Mouse (Mus musculus) gonadal fat pad, adult 2 months (tissue): ENCODE results near the gene Adora1. TPM values are rescaled to one million over a fixed set of nuclear protein-coding genes. Genes with fewer than 3 reads are reported as not detected.

Experiments
- DNase-seq: peaks from one replicate; pipeline ENCODE4 v3.0.0-alpha.2; 2012; ENCODE audit warnings: low read depth
- polyA plus RNA-seq: library from polyadenylated mRNA; depleted of rRNA; stranded (reverse); fragments of >200 nt; gene quantifications from 2 replicates; pipeline ENCODE4 v1.2.3, GENCODE M21; 2012

The Adora1 gene
- polyA plus RNA-seq, 1 experiment = 52.9 TPM

DNA sequence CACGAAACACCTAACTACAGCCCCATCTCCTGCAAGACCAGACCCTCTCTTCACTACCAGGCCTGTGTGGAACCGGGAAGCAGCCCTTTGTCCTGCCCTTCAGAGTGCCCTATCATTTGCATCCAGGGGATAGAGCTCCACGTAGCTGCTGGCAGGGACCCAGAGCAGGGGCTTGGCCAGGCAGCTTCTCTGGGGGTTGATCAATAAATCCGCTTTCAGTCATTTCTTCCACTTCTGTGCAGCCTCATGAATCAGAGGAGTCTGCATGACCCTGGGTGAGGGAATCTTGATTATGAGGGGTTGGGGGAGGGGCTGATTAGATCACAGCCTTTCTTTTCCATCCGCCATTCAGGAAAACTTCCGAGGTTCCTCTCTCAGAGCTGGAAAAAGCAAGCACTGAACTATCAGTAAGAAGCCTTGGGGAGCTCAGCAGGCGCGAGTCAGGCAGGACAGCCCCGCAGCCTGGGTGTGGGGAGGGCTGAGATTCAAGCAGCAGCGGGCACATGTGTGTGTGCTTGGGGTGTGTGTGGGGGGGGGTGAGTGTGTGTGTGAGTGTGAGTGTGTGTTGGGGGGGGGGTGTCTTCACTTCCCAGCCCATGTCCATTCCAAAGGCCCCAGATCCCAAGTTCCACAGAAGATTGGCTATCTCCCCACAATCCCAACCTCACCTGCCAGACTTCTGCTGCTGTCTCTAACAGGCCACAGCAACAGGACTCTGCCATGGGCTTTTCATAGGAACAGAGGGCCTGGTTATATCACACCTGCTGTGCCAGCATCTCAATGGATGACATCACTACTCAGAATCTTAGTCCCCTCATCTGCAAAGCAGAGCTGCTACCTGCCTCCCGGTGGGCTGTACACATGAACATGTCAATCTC lies 19.2 kb downstream of the Adora1 start:
- no peak for DNase-seq

DNA sequence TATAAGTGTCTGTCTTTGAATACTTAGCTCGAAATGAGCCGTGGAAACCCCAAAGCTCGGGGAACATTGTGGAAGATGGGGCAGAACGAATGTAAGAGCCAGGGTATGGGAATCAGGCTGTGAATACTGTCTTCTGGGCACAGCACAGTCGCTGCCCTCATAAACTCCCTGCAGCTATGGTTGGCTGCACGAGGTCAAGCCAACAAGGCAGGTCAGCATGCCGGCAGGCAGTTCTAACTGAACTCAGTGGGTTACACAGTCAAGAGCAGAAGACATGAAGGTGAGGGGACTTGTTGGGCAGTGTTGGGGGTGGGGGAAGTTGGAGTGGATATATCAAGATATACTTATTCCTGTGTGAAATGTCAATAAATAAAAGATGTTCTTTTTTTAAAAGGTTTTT lies 20.2 kb downstream of the Adora1 start:
- no peak for DNase-seq

DNA sequence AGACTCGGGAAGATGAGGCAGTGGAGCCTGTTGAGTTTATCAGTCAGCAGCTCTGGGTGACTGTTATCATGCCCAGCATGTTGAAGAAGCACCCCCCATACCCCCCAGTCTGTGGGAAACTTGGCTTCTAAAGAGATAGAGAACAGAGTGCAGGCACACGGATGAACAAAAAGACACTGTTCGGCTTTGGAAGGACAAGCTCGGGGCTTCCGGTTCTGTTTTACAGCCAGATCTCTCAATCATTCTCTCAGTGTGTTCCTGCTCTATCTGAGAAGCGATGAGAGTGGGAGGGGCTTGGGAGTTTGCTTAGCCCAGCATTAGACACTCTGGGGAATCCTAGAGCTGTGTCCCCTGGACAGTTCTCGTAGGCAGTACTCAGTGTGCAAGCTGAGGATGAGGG lies 21.8 kb downstream of the Adora1 start:
- DNase-seq = no peak

DNA sequence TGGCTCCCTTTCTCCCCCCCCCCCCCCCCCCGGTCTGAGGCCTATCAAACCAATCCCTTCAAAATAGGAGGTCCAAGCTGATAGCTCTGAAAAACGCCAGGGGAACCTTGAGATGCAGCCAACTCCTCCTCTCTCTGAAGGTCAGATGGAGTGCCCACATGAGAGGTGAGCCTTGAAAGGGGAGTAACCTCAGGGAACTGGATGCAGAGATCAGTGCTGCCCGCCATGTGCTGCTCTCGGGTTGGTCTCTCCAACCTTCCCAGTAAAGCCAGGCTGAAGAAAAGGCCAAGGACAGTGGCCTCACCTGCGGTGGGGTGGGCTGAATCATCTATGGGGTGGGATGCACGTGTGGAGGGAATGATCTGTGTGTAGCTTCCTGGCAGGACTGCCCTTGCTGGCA lies 22.9 kb downstream of the Adora1 start:
- DNase-seq = no peak

DNA sequence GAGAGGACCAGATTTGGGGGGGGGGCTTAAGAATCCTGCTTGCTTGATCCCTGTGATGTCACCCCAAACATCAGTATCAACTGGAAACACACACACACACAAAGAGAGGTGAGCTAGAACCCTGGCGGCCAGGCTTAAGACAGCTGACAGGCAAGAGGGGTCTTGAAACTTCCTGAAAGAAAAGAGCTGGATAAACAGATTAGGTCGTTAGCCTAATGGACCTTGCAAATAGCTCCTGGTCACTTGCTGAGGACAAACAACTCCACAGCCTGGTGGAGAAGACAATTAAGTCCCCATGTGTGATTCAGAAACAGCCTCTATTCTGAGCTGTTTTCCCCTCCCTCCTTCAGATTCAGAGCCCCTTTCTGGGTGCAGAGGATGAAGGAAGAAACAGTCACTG lies 23.6 kb downstream of the Adora1 start:
- no peak for DNase-seq

DNA sequence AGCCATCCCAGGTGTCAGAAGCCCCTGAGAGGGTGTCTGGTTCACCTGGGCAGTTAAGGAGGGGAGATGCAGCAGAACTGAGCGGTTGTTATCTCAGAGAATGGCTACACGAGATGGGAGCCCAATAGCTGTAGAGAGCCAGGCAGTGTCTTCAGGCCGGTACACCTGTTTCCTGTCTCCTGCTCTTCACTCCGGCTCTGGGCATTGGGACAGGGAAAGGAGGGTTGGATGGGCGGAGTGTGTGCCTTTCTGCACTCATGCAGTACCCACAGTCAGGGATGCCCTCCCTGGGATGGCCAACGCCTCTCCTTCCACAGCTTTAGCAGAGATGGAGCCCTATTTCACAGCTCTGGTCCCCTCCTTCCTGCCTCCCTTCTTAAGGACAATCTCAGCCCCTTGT lies 24.2 kb downstream of the Adora1 start:
- DNase-seq = no peak

DNA sequence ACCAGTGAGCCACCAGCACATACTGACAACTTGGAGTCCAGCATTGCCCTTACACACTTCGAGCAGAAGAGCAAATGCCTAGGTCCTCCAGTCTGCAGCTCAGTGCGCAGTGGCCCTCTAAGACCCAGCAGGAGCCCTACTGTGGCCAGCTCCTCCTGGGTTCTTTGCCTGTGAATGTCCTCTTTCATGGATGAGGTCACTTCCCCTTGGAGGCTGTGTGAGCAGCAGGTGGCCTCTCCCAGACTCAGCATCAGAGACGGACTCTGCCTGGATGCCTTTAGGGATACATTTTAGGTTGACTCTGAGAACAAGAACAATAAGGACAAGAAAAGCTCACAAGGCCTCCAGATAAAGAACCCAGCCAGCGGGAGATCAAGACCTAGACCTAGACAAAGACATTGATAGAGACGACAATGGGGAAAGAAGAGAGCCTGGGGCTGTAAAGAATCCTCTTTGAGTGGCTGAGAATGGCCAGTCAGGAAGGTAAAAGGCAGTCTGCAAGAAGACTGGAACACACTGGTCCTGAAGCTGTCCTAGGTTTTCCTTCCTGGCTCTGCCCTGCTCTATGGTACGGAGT lies 25.0 kb downstream of the Adora1 start:
- no peak for DNase-seq

DNA sequence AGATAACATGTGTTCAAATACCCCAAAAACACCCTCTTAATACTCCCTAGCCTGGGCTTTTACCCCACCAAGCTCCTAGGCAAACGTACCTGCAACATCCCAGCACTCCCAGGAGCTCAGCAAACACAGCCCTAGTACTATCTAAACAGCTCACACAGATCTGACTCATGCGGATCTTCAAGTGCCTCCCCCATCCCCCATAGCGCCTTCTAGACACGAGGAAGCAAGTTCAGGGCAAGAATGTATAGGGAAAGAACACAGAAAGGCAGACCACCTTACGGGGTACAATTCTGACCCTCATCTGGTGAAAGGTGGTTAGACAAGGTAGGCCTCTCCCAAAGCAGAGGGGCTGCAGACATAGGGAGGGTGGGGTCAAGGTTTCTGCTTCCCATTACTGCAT lies 29.1 kb downstream of the Adora1 start:
- no peak for DNase-seq

DNA sequence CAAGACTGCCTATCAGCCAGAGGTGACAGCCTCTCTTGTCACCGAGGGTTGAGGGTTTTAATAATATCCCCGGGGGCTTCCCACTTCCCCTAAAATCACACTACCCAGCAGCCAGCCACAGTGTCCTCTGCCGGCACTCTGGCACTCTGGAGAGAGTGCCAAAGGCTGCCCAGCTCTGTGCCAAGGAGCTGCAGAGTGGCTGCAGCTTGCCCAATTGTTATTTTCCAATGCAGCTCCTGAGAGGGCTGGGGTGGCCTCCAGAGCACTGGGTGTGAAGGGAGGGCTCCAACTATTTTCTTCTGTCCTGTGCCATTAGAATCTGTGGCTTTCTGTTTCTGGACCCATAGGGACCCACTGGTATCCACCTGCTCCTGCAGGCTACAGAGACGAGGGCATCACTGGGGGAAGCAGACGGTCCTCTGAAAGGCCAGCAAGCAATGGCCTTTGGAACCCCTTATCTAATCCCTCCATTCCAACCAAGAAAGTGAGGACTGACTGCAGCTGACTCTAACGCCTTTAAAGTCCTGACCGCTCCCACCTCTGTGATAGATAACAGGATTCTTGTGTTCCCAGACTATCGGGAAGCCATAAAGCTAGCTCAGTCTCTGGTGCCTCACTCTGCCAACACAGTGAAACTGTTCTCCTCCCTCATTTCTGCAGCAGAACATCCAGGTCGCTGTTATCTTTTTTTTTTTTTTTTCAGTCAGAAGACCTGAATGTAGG lies 29.8 kb downstream of the Adora1 start:
- DNase-seq = no peak

DNA sequence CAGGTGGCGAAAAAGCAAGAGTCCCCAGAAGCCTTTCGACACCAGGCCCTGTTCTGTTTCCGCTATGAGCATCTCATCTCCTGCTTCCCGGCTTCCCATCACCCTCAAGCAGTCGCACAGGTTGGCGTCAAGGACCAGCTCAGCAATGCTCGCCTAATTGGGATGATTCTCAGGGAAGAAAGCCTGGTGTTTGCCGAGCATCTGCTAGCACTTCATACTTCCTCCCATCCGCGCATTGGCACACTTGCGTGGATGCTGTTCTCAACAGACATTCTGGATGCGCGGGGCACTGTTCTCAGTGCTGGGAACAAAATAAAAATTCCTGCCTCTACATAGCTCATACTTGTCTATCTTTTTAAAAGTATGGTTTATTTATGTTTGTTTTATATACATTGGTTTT lies 31.0 kb downstream of the Adora1 start:
- no peak for DNase-seq

DNA sequence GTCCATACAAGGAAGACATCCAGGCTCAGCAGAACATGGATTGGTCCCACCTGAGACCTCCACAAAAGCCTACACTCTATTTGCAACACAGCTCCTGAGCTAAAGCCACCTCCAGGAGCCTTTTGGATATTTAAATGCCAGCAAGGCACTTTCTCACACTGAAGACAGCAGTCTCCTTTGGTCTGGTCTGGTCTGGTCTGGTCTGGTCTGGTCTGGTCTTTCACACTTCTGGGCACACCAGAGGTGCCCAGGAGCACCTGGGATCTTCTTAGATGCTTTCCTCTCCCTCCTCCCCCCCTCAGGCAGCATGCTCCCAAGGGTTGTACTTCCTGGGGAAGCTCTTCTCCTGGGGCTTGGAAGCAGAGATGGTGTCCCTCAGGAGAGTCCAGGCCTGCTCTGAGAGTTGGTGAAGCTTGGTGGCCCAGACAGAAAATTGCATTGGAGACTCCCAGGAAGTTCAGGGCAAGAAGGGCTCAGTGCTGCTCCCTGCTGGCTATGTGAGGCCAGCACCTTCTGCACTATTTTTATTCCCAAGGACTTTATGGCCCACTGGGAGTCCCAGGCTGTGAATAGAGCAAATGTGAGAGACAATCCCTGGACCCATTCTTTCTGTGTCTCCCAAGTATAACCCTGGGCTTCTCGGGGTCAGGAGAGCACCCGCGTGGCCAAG lies 33.3 kb downstream of the Adora1 start:
- DNase-seq = no peak

DNA sequence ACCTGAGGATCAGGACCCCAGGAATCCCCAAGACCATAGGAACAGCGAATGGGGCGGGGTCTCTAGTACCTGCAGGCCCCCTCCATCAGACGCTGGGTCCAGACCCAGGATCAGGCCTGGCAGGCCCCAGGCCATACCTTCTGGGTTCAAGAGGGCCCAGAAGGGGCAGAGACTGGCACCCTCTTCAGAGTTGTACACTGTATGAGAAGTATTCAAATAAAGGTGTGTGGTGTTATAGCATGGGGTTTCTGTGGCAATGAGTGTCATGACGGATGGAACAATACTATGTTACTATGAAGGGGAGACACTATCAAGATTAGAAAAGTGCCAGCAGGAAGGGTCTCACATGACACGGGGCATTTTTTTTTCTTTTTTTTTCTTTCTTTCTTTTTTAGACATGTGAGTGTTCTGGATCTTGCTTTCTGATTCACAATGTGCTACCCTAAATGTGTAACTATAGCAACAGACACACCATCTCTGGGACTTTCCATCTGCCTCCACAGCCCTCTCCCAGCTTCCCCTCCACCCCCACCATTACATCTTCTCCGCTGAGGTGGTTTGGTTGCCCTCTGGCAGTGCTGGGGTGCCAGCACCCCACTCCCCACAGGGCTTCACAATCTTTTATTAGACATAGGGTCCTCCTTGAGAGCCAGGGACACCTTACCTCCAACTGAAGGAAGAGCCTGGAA lies 34.1 kb downstream of the Adora1 start:
- DNase-seq = no peak

DNA sequence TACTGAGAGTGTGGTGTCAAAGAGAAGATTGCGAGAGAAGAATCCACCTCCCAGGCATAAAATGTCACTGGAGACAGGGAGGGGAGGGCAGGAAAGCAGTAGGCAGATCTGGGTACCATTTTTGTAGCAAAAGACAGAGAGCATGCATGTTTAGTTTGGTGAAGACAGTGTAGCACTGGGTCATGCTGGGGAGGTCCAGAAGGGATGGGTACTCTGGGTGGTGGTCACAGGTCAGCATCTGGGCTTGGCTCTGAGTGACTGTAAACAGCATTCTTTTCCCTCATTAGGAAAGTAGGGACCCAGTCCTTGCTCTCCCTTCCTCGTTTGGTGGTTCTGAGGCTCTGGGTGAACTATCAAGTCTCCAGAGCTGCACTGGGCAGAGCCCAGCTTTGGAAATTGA lies 34.8 kb downstream of the Adora1 start:
- no peak for DNase-seq

DNA sequence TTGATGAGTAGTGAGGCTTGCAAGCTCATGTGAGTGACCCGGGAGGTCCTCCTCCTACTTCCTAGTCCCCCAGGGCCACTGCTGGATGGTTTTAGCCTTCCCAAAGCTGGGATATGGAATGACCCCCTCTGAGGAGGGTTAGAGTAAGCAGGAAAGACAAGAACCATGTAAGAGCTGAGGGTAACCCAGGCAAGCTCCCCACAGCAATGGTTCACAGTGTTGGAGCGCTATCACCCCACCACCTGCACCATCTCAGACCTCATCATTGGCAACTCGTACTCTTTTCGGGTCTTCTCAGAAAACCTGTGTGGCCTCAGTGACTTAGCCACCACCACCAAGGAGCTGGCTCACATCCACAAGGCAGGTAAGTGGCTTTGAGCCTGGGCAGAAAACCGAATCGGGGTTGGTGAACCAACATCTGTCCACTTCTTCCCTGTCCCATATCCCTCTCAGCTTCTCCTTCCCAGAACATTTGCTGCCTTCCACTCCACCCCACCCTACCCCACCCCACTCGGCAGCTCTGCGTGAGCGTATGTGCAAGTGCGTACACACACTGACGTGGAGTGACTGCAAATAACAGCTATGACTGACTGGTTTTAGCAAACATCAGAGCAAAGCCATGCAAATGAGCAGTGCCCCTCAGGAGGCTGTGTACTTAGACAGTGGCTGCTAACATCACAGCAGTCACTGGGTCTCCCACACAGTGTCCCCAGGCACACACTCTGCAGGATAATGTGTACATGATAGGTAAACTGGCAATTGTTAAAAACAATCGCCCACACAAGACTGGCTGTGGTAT lies 36.8 kb downstream of the Adora1 start:
- no peak for DNase-seq

DNA sequence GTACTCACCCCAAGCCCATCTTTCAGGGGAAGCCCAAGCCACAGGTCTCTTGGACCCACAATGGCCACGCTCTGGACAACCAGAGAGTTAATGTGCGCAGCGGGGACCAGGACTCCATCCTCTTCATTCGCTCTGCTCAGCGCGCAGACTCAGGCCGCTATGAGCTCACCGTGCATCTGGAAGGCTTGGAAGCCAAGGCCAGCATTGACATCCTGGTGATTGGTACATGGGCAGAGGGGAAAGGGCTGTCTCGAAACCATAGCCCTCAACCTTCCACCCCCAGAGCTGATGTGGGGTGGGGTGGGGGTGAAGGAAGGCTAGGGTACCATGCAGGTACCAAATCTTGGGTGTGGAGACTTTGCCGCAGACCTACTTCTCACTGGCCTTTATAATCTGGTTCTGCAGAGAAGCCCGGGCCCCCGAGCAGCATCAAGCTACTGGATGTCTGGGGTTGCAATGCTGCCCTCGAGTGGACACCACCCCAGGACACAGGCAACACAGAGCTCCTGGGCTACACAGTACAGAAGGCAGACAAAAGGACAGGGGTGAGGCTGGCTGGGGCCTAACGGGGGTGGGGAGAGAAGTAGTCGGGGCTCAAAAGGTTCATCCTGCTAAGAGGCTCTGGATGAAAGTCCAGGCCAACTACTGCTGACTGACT lies 37.8 kb downstream of the Adora1 start:
- DNase-seq = no peak

DNA sequence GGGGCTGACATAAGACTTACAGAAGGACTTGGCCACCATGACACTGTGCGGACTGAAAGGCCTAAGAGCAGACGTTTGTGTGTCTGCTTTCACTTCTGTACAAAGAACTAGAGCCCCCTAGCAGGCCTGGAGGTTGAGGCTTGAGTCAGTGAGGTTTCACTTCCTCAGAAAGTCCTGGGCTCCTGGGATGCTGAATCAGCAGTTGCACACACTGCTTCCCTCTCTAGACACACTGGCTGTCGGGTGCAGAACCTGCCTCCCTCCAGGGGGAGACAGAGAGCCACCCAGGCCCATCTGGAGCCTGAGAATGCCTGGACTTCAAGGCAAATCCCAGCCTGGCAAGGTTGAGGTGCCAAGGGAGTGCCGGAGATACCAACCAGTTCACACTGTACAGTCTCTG lies 38.8 kb downstream of the Adora1 start:
- DNase-seq = no peak

DNA sequence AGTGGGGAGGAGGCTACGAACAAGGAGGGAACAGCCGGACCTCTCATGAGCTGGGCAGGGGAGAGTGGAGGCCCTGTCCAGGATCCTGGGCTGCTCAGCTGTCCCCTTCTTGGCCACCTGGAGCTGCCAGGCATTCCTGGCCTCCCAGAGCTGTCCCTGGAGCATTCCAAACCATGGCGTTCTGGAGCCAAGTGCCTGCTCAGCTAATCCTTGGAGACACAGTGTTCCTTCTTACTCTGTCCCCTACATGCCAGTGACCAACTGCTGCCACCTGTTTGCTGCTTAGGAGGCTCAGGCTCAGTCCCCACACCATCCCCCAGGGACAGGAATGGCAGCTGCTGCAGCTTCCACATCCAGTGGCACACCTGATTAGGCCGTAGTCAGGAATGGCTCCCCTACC lies 39.3 kb downstream of the Adora1 start:
- no peak for DNase-seq

DNA sequence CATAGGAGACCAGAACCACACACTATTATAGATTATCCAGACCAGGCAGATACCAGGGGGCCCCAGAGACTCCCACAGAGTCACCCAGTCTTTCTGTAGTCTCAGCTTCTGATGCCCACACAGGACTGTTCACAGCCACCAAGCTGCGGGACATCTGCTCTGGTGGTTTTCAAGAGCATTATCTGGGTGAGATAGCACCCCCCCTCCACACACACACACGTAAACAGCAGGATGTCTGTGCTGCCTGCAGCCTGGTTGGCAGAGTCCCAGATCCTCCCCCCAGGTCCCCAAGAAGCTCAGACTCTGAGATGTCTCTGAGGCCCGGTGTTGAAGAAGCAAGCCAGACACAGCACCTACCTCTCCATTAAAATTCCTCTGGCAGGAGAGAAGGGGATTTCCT lies 39.7 kb downstream of the Adora1 start:
- no peak for DNase-seq

DNA sequence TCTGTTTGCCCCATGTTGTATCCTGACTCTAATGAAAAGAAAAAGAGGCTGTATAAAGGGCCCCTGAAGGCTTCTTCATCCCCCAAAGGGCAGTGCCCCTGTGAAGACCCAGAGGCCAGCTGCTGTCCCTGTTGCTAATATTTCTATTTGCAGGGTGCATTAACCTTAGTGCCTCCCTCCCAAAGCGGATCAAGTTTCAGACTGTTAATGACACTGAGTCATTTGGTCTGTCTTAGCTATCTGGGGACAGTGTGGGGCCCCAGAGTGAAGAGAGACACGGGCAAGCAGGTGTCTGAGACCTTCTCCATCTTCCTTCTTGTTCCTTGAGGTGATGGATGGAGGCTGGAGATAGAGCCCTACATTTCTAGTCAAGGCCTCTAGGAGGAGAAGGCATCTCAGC lies 40.1 kb downstream of the Adora1 start:
- DNase-seq = no peak

DNA sequence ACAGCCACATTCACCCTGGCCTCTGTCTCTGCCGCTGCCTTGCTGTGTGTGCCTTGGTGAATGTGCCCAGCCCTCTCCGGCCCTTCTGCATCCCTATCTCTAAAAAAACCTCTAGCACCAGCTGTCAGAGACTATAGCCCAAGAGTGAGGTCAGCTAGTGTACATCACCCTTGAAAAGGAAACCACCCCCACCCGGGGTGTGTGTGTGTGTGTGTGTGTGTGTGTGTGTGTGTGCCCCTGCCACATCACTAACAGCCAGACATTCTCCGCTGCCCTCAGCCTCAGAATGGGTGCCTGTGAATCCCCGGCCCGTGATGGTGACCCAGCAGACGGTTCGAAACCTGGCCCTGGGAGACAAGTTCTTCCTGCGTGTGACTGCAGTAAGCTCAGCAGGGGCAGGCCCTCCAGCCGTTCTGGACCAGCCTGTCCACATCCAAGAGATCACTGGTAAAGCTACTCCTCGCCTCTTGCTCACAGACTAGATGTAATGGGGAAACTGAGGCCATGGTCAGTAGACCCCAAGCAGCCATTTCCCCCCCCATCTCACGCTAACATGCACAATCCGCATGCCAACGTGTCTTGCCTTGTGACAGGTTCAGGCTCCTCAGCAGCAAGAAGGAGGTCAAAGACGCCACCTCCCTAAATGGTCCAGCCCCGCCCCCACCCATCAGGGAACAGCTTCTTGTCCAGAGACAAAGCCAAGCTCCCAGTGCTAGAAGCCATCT lies 40.8 kb downstream of the Adora1 start:
- DNase-seq = no peak
